Mouse (Mus musculus): Measurements from ENCODE around the gene Cnot6l.

Gene Cnot6l

DNA sequence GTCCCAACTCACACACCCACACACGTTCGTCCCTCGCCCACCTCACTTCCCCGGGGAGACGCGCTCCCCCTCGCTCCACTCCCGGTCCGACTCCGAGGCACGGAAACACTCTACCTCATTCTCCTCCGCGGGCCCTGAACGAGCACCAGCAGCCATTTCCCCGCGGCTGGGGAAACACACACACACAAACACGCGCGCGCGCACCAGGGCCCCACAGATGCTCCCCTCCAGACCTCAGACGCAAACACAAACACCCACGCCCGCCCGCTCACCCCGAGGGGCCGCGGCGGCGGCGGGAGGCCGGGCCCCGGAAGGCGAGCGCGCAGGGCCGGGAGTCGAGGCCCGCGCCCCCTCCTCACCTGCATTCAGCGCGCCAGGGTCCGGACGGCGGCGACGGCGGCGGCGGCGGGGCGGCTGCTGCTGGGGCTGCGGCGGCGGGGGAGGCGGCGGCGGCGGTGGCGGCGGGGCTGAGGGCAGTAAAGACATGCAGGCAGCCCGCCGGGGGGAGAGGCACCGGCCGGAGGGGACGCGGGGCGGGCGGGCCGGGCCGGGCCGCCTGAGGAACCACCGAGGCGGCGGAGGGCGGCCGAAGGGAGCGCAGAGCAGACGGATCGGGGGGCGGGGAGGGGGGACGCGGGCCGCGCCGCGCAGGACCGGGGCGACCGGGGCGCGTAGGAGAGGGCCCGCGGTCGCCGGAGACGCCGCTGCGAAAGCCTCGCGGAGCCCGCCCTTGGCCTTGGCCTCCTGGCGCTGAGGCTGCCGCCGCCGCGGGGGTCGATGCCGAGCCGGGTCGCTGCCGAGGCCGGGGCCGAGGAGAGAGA, 2.2 kb downstream of the Cnot6l start:
- DNase-seq (ENCODE audit: low spot score), result peak; percentile 54

DNA sequence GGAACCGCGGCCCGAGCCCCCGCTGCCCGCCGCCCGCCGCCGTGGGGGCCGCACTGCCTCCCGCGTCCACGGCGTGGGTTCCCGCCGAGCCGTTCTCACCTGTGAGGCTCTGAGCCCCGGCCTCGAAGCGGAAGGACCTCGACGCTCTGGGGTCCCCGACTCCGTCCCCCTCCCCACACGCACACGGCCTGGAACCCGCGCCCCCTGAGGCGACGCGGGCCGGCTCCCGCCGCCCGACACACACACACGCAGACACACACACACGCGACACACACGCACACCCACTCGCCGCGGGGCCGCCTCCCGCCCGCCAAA, 2.8 kb downstream of the Cnot6l start:
- DNase-seq (ENCODE audit: low spot score), result no peak

GRCm38 (mm10) chr5:96160467-96161262, 3.3 kb downstream of the Cnot6l start:
- peak; percentile 22 for DNase-seq (ENCODE audit: low spot score)

DNA sequence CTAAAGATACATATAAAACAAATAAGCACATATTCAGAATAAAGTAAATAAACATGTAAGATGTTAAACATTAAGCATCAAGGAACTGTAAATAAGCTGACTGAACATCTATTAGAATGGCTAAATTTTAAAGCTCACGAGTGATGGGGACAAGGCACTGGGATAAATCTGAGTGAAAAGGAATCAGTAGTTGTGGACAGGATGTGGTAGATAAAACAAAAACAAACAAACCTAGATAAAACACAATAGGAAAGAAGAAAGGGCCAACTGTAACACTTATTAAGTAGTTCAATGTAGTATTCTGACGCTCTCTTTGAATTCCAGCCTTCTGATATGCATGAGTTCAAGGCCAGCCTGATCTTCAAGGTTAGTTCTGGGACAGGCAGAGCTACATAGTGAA, 21.6 kb downstream of the Cnot6l start:
- no peak for DNase-seq (ENCODE audit: low spot score)

DNA sequence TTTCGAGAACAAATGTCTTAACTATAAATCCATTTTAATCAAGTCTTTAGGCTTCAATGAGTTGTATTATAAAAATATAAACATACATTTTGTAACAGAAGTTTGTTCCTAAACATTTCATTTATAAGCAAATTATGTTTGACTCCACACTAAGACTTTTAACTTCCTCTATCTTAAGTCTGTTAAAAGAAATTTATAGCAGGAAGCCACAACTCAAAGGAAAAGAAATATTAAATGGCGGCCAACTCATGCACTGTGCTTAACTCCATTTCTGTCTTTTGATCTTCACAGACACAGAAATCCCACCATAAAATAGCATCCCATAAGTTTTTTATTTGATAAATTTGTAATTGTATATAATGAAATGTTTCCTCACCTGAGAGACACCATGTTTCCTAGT, 33.3 kb downstream of the Cnot6l start:
- no peak for DNase-seq (ENCODE audit: low spot score)

DNA sequence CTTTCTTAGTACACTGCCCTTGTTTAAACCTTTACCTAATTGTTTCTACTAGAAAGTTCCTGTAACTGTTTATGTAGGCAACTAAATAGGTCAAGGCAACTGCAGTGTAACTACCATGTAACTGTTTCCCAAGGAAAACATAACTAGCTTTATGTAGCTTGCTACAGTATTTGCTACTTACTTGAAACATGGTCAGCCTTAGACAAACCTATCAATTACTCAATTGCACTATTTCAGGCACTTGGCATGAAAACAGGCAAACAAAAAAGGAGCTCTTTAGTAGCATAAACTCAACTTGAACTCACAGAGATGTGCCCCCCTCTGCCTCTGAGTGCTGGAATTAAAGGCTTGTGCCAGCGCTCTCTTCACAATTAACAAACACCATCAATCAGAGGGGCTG, 37.1 kb downstream of the Cnot6l start:
- no peak for DNase-seq (ENCODE audit: low spot score)

DNA sequence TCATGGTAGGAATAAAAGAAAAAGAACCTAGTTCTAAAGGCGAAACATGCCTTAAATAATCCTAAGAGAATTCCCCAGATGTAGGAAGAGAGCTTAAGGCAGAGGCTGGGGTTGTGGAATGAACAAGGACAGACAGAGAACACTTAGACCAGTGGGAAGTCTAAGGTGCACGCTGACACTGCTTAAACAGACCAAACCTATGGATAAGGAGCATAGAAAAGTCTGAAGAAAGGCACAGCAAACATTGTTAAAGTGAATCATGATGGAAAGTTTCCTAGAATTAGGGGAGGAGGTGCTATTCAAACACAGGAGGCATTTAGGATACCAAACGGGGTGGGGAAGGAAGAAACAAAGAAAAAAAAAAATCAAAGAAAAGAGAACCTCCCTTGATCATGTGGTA, 49.0 kb downstream of the Cnot6l start:
- DNase-seq (ENCODE audit: low spot score), result no peak

- no peak for DNase-seq (ENCODE audit: low spot score)
These were observed 59.3 kb downstream of the Cnot6l start for GRCm38 (mm10) chr5:96104644-96105043.

GRCm38 (mm10) chr5:96091468-96091867, 72.5 kb downstream of the Cnot6l start:
- no peak for DNase-seq (ENCODE audit: low spot score)

DNA sequence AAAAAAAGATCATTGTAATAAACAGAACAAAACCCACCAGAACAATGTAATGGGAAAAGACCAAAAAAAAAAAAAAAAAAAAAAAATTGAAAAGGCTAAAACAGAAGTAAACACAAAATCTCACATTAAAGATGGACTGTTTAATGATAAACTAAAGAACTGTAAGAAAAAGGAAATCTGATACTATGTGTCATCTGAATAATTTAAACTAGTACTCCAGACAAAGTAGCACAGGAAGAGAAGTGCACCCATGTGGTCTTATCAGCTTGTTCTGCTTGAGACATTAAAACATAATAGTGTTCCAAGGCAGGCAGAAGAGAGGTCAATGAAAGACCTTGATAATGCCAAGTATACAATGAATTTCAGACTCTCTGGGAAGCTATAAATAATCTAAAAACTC, 78.6 kb downstream of the Cnot6l start:
- DNase-seq (ENCODE audit: low spot score), result no peak

DNA sequence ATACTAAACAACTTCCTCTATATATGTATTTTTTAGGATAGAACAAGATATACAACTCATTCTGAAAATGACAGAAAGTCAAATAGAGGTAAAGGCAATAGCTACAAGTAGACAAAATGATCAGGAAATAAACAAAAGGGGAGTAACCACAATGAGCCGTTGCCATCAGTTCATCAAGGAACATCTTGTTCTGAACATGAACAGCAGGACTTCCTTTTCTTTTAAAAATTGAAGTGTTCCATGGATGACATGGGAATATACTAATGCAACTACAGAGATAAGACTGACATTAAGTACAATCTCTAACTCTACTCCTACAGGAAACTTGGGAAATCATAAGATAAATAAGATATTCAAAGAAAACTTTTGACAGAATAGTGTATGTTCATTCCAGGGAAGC, 84.9 kb downstream of the Cnot6l start:
- no peak for DNase-seq (ENCODE audit: low spot score)

GRCm38 (mm10) chr5:96065591-96065990, 98.4 kb downstream of the Cnot6l start:
- DNase-seq (ENCODE audit: low spot score), result no peak

DNA sequence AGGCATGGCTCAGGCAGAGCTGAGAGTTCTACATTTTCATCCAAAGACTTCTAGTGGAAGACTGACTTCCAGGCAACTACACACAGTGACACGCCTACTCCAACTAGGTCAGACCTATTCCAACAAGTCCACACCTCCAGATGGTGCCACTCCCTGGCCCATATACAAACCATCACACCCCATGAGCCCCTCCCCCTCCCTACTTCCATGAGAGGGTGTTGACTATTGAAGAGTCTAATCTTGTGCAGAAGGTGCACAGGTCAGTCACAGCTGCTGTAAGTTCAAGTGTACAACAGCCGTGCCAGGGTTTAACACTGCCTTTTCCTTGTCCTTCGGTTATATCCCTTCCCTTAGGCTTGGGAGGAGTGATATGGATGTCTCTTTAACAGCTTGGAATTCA, 121.5 kb downstream of the Cnot6l start:
- DNase-seq (ENCODE audit: low spot score), result no peak

DNA sequence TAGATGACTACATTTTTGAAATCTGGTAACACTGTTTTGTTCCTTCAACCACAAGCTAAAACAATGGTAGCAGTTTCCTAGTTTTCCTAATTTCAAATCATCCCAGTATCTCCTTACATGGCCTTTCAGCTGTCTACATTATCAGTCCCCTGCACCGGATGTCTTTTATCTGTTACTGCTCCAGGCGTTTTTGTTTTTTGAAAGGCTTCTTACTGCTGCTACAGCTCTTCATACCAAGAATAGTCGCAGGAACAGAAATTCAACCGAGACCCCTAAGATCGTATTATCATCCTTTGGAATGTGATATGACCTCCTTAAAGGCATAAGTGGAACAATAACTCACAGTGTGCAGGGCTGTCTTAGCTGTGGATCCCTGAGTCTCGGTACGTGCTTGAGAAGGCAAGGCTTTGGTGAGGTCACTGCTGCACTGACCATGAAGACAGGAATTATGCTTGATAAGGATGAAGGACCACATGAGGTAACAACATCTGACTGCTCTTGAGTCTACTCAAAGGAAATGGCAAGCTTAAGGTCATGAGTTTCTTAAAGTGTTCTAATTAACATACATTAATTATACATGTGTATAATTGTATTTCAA, 122.4 kb downstream of the Cnot6l start:
- no peak for DNase-seq (ENCODE audit: low spot score)

DNA sequence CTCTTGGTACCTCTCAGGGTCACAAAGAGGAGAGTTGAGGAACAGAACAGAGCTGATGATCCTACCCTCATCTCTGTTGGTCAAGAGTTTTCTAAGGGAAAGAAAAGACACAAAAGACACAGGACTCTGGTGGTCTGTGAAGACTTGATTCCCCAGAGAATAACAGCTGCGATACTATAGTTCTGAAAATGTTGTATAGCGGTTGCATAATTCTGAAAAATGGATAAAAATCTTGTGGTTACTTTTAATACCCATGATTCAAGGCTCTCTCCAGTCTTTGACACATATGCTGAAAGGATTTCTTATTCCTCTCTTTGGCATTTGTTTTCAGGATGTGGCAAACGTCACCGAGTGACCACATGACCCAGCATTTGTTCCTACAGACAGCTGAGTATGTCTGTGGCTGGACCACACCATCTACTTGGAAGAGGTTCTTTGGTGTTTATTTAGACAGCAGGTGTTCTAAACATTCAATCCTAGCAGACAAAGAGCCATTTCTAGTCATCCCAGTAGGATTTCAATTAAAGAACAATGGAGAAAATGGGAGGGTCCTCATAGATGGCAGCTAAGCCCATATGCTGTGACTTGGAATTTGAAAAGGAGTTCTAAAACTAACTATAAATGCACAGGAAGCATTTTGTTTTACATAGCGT, 124.7 kb downstream of the Cnot6l start:
- no peak for DNase-seq (ENCODE audit: low spot score)

DNA sequence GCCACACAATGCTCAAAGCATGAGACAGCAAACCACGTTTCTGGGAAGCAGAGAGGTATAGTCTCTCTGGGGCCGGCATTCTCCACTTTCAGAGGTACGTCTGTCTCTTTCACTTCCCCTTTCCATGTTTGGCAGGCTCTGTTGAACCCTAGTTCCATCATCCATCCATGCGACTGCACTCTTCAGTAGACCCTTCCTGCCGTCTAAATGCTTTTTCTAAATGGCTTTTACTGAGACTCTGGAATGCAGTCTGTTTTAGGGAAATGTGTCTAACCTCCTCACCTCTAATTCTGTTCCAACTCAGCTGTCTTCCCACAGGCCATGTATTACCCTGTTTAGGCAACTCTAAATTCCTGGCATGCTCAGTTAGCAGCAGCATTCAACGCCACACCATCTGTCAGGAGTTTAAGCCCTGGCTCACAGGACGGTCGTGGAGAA, 126.3 kb downstream of the Cnot6l start:
- no peak for DNase-seq (ENCODE audit: low spot score)

- no peak for DNase-seq (ENCODE audit: low spot score)
These were observed 127.8 kb downstream of the Cnot6l start for GRCm38 (mm10) chr5:96036125-96036672.

GRCm38 (mm10) chr5:96034101-96034500, 129.9 kb downstream of the Cnot6l start:
- DNase-seq (ENCODE audit: low spot score), result no peak

GRCm38 (mm10) chr5:96029821-96030220, 134.2 kb downstream of the Cnot6l start:
- no peak for DNase-seq (ENCODE audit: low spot score)
